Mouse (Mus musculus) limb, embryonic 10.5 days (tissue): ENCODE measurements at regions not wholly inside any gene's neighbourhood (a gene's known extent, or its start where the extent isn't known, plus 50 kb on each side); places are given as distances from the start of the nearest gene placed in this dataset.
"Not testable (repeated sequence)": the region's sequence is repeated elsewhere in the genome, so short reads cannot be mapped to it uniquely, and the experiment has no call there.

Experiments
- DNase-seq: peaks from one replicate; pipeline ENCODE4 v3.0.0-alpha.2; 2017; ENCODE audit warnings: low spot score
- H3K27ac ChIP-seq: fragments of 300-500 bp; sonication (generic); 2 replicates; pipeline ENCODE4 v1.5.1; 2016; ENCODE audit warnings: mild to moderate bottlenecking
- H3K27me3 ChIP-seq: fragments of 300-500 bp; sonication (generic); 2 replicates; pipeline ENCODE4 v1.6.1; 2016; ENCODE audit warnings: low read depth, mild to moderate bottlenecking; ENCODE audit not compliant: poor library complexity, severe bottlenecking
- H3K36me3 ChIP-seq: fragments of 300-500 bp; sonication (generic); 2 replicates; pipeline ENCODE4 v1.6.1; 2016; ENCODE audit warnings: mild to moderate bottlenecking, moderate library complexity
- H3K4me1 ChIP-seq: fragments of 300-500 bp; sonication (generic); 2 replicates; pipeline ENCODE4 v1.6.1; 2016
- H3K4me3 ChIP-seq: fragments of 300-500 bp; sonication (generic); 2 replicates; pipeline ENCODE4 v1.5.1; 2016; ENCODE audit warnings: mild to moderate bottlenecking, moderate library complexity
- H3K9me3 ChIP-seq: fragments of 300-500 bp; sonication (generic); replicated peaks from 2 replicates; pipeline ENCODE4 v1.6.1; 2016; ENCODE audit warnings: mild to moderate bottlenecking
- WGBS: fragments of 180-500 bp; shearing (Covaris S2); methylation state at CpG from one replicate; pipeline ENCODE4 v1.1.7; 2016; 5-methylcytosine and 5-hydroxymethylcytosine counted together

DNA sequence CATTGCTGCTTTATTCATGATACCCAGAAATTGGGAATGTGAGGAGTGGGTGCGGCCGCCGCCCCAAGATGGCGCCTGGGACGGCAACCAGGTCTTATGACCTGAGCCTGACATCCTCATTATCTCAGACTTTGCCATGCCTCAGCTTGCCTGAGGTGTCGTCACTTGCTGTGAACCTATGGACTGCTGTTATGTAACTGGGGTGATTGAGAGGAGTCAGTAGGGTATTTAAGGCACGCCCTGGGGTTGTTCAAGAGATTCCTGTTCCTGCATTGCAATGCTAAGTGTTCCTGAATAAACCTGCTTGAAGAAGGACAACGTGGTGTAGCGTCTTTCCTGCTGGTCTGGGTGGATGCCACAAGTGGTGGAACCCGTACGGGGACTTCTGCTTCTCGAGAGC lies 211.4 kb upstream of the Pou3f2 start:
- Histone ChIP-seq H3K27ac (no peak overlapping the region), H3K9me3 (no peaks in the 10 kb centered on the region), H3K36me3 (no peaks in the 10 kb centered on the region), H3K4me1 (no peaks in the 10 kb centered on the region), H3K4me3 (no peak overlapping the region), H3K27me3 (no peaks in the 10 kb centered on the region)
- WGBS = 91% methylated on average over 12 of the region's 12 CpGs
- DNase-seq = no peak

DNA sequence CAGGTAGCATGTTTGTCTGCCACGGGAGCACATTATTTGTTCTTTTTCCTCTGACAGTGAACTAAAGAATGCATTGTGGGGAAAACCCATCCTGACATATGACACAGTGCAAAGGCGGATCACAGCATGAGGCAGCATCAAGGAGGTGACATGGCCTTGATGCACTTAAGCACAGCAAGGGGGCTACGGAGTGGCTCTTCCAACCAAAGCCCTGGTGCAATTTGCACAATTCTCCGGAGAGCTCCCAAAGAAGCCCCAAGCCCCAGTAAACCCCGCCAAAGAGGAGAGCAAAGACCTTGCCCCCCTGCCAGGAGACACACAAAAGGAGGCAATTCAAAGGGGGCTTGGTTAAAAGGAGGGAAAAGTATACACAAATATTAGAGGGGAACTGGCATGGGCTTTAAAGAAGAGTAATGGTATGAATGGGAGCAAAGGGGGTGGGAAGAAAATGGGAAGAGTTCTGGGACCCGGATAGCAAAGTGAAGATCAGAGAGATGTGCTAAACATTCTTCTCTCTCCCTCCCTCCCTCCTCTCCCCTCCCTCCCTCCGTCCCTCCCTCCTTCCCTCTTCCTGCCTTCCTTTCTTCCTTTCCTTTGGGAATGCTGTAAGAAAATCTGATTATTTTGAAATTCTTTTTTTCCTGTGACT lies 179.7 kb upstream of the Pou3f2 start:
- 6% methylated on average over 7 of the region's 7 CpGs for WGBS
- Histone ChIP-seq H3K27ac (no peak overlapping the region), H3K36me3 (no peaks in the 10 kb centered on the region), H3K9me3 (no peaks in the 10 kb centered on the region), H3K27me3 (no peaks in the 10 kb centered on the region), H3K4me3 (no peak overlapping the region), H3K4me1 (no peaks in the 10 kb centered on the region)
- no peak for DNase-seq

DNA sequence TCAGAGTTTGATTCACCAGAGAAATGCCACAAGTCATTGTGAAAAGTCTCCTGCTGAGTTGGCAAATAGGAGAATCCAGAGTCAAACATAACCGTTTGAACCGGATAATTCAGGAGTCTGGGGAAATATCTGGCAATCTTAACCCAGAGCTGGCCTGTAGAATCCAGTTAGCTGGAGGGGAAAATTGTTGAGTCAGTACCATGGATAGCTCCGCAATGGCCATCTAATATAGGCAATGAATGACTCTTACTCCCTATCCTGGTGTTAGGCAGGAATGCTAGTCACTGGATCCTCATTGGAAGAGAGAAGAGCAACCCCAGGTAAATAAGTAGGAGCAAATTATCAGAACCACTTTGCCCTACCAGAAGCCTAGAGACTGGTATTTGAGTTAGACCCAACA lies 157.4 kb upstream of the Pou3f2 start:
- Histone ChIP-seq H3K4me1 (no peaks in the 10 kb centered on the region), H3K27me3 (no peaks in the 10 kb centered on the region), H3K4me3 (no peak overlapping the region), H3K9me3 (no peaks in the 10 kb centered on the region), H3K36me3 (no peaks in the 10 kb centered on the region), H3K27ac (no peak overlapping the region)
- WGBS = 59% methylated on average over 3 of the region's 3 CpGs
- DNase-seq = peak; percentile 42

DNA sequence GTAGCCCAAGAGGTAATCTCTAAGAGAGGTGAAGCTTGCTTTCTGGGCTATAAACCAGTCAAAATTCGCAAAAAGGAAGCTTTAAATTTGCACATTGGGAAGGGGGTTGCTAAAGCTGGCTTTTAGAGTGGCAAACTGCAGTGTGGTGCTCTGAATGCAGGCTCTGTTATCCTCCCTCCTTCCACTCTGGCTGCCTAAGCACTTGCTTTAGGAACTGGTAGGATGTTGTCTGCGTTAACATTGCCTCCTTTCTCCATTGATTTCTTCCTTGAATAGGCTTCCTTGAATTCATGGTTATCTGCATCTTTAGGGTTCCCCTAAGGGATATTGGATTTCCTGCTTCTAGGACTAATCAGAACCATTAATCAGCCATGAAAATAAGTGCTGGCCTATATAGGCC lies 120.8 kb upstream of the Pou3f2 start:
- H3K4me3 ChIP-seq = no peak overlapping the region
- whole genome bisulfite sequencing = 75% methylated on average over 2 of the region's 2 CpGs
- no peak overlapping the region for H3K27ac ChIP-seq
- no peaks in the 10 kb centered on the region for H3K27me3 ChIP-seq
- no peaks in the 10 kb centered on the region for H3K36me3 ChIP-seq
- no peak for DNase-seq
- H3K9me3 ChIP-seq = no peaks in the 10 kb centered on the region
- no peaks in the 10 kb centered on the region for H3K4me1 ChIP-seq

DNA sequence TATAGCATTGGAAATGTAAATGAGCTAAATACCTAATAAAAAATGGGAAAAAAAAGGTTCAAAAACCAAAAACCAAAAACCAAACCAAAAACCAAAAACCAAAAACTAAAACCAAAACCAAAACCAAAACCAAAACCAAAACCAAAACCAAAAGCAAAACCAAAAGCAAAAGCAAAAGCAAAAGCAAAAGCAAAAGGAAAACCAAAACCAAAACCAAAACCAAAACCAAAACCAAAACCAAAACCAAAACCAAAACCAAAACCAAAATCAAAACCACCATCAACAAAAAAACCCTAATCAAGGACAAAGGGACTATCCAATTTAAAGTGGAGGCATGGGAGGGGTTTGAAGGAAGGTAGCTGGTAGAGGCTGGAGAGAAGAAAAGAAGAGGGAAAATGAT lies 114.0 kb upstream of the Pou3f2 start:
- not testable (repeated sequence) for H3K27me3 ChIP-seq, H3K36me3 ChIP-seq, H3K4me1 ChIP-seq, DNase-seq, H3K9me3 ChIP-seq, H3K4me3 ChIP-seq, H3K27ac ChIP-seq

DNA sequence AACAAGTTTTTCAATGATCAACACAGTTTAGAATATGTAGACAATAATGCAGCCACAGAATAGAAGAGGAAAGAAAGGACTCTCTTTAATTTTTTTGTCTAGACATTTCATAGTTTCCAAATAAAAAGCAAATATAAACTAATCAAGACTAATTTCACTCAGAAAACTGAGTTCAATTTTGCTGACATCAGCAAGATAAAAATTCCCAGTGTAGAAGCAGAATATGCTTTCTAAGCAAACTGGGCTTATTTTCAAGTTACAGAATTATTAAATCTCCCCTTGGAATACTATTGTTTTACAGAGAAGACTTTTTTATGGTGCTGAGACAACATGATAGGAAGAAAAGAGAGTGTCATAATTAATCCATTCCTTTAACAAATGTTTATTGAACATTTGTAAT lies 99.0 kb upstream of the Pou3f2 start:
- H3K27ac ChIP-seq = no peak overlapping the region
- no peaks in the 10 kb centered on the region for H3K27me3 ChIP-seq
- no peaks in the 10 kb centered on the region for H3K4me1 ChIP-seq
- no peaks in the 10 kb centered on the region for H3K36me3 ChIP-seq
- H3K4me3 ChIP-seq = no peak overlapping the region
- DNase-seq = no peak
- no peaks in the 10 kb centered on the region for H3K9me3 ChIP-seq

DNA sequence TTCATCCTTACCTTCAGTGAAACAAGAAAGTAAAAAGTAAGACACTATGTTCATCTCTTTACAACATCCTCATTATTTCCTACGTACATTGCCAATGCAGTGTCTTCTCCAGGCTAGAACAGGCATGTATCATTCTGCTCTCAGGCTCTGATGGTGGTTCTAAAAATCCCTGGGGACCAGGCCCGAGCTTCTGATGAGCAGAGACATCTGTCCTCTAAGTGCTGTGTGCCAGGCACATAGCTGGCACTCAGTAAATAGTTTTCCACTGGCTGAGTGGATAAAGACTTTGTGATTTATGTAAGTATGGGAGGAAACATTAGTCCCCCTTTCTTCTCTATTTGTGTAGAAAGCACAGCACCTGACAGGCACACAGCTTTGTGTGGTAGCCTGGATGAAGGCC lies 77.8 kb upstream of the Pou3f2 start:
- Histone ChIP-seq H3K4me3 (no peak overlapping the region), H3K36me3 (no peaks in the 10 kb centered on the region)

DNA sequence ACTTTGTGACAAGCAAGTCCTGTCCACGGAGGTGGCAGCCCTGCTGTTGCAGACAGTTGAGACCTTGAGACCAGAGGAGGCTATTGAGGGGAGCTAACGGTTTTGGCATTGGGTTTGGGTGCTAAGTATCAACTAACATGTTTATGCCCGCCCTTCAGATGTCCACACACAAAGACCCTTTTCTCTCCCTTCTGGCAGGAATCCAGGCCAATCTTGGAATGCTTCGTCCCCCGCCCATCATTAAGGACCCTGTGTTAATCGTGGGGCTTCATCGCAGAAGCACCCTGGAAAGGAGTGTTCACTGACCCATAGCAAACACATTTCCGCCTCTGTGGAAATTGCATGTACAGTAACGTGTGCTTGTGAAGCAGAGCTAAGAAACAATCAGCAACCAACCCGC lies 76.4 kb upstream of the Pou3f2 start:
- Histone ChIP-seq H3K9me3 (no peaks in the 10 kb centered on the region), H3K4me1 (no peaks in the 10 kb centered on the region), H3K27me3 (no peaks in the 10 kb centered on the region), H3K36me3 (no peaks in the 10 kb centered on the region), H3K27ac (no peak overlapping the region), H3K4me3 (no peak overlapping the region)
- WGBS = 79% methylated on average over 10 of the region's 10 CpGs
- no peak for DNase-seq

More for the DNA sequence above, 77.8 kb upstream of the Pou3f2 start:
- Histone ChIP-seq H3K4me1 (no peaks in the 10 kb centered on the region), H3K27me3 (no peaks in the 10 kb centered on the region), H3K27ac (no peak overlapping the region), H3K9me3 (no peaks in the 10 kb centered on the region)
- 81% methylated on average over 2 of the region's 2 CpGs for WGBS
- no peak for DNase-seq
